Mouse (Mus musculus): Measurements from ENCODE around the gene Dscaml1.

Dscaml1 gene

DNA sequence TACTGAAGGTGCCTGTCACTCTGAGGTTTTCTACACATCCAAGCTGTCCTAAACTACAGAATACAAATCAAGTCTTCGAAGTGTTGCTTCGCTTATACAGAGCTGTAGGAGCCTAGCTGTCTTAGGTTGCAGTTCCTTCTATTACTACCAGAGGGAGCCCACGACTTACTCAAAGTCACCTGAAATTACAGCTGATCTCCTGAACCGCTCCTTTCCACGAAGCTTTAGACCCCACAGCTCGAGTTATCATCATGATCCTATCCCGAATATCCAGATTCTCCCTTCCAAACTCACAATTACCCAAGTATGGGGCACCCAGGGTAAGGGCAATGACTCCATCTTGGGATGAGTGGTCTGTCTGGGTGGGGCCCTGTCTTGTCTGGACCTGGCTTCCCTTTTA is 14.6 kb upstream of the Dscaml1 start:
- DNase-seq (ENCODE audit: low spot score in 2 of 2) = peak in 1 of 2 experiments; percentile 47

DNA sequence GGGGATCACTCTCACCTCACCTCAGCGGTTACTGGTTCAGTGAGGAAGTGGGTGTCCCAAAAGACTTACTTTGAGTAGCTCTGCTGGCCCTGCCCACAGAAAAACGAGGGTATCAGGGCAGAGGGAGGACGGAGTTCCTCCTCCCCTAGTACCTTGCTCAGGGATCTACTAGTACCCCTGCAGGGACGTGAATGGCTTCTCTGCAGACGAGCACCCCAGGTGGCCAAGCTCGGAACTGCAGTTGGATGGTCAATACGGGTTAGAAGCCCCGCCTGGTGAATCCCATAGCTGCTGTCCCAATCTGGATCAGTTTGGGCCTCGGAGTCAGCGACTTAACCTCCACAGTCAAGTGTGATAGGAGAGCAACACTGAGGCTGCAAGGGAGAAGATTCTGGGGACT is 14.1 kb upstream of the Dscaml1 start:
- DNase-seq (ENCODE audit: low spot score in 2 of 2) = peak; percentile 94 to 97

- DNase-seq (ENCODE audit: low spot score in 2 of 2) = no peak
These were observed 13.5 kb upstream of the Dscaml1 start for GRCm38 (mm10) chr9:45412700-45413477.

DNA sequence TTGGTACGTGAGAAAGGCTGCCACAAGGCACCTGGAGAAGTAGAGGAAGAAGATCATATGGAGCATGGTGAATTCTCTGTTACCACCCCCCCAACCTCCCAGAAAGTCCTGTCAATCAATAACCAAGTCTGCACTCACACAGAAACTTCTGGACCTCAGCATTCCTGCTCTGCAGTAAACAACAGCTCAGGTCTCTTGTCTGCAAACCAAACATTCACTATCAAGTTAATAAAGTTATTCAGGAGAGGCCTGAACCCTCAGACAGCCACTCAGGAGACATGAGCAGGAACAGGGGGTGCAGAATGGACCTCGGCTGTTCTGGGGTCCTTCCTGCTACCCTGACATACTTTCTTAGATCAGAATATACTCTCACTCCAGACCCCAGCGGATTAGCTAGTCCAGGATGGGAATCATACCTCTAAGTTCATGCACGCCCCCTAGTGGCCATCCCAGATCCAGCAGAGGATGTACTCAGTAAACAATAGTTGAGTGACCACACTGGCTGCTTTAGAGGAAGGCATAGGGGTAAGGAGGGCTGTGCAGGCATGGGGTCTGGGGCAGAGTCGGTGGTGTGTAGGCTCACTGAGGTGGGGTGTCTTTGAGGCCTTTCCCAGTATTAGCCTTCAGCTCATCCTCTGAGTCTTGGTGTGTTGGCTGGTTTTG is 12.8 kb upstream of the Dscaml1 start:
- peak in 1 of 2 experiments; percentile 65 for DNase-seq (ENCODE audit: low spot score in 2 of 2)

DNA sequence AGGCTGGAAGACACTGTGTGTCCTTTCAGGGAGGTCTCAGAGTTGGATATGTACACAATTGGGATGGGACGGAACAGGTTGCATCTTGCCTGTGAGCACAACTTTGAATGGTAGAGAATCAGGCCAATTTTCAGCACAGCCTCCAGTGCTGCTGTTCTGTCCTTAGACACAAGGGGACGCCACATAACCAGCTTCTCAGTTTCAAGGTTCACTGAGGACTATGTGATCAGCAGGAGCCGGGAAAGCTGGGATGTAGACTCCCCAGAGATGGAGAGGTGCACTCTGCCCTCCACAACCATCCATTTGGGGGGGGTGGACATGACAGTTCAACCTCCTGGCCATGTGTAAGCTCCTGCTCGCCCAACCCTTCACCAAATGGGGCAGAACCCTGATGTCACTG is 10.5 kb upstream of the Dscaml1 start:
- DNase-seq (ENCODE audit: low spot score in 2 of 2) = peak; percentile 61 to 85

GRCm38 (mm10) chr9:45417245-45417644 is 9.2 kb upstream of the Dscaml1 start:
- DNase-seq (ENCODE audit: low spot score in 2 of 2) = peak in 1 of 2 experiments; percentile 66

DNA sequence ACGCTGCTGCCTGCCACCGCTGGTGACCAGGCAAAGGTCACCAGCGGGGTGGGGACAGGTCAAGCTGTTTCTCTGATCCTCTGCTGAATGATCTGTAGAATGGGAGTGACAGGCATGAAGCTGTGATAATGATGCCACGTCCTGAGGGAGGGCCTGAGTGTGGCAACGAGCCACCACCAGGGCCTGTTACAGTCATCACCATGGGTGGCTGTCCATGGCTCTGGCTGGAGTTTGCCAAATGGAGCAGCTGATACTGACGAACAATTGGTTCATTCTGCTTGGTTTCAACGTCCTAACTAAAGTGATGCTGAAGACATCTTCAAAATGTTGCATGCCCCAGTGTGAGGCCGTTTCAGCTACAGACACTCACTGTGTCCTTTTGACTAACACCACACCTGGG is 8.2 kb upstream of the Dscaml1 start:
- DNase-seq (ENCODE audit: low spot score in 2 of 2) = no peak

DNA sequence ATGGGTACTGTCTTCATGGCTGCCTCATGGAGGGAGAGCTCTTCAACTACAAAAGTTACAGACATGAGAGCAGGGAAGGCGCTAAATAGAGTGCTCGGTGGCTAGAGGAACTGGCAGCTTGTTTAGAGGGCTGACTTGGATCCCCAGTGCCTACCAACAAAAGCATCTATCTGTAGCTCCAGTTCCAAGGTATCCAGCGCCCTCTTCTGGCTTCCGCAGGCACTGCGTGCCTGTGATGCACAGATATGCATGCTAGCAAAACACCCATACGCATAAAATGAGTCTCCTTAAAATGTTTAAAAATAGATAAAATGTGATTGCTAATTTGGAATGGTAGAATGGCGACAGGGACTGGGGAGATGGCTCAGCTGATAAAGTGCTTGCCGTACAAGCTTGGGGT is 5.2 kb upstream of the Dscaml1 start:
- DNase-seq (ENCODE audit: low spot score in 2 of 2) = peak in 1 of 2 experiments; percentile 60

DNA sequence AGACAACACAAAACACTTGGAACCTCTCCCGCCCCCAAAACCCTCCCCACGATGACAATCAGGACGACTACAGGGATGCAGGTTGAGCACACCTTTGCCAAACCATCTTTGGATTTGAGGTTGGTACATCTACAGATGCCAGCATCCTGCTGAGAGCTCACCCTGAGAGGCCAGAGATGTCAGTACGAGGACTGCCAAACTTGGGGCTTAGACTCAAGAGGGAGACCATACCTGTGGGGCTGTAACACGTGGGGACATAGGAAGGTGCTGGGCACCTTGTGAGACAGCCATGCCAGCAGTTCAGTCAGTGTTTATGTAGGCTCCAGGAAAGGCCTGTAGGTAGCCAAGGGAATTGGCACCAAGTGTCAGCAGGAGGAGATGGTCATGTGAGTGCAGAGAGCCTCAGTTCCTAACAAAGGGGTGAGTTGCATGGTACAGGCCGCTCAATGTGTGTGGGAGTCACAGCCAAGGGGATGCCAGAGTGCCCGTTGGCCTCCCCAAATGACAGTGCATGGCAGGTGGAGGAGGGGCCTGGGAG is 3.6 kb upstream of the Dscaml1 start:
- no peak for DNase-seq (ENCODE audit: low spot score in 2 of 2)

GRCm38 (mm10) chr9:45429392-45429791 is 3.0 kb downstream of the Dscaml1 start:
- DNase-seq (ENCODE audit: low spot score in 2 of 2) = no peak

- peak in 1 of 2 experiments; percentile 37 for DNase-seq (ENCODE audit: low spot score in 2 of 2)
These were observed 3.7 kb downstream of the Dscaml1 start for GRCm38 (mm10) chr9:45429951-45430697.

- no peak for DNase-seq (ENCODE audit: low spot score in 2 of 2)
These were observed 4.2 kb downstream of the Dscaml1 start for GRCm38 (mm10) chr9:45430698-45430959.

DNA sequence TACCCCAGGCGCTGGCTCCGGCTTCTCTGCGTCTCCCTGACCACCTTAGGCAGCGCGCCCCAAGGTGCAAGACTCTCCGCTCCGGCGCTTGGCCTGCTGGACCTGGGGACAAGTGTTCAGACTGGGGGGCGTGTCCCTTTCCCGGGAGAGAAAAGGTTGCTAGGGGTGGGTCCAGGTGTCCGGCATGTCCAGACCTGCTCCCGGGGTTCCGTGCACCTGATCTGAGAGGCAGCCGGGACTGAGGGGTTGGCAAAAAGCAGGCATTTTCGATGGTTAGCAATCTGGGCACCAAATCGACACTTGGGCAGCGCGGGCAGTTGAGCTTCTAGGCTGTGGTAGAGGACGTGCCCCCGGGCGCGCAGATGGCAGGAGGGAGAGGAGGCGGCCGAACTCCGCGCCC is 4.7 kb downstream of the Dscaml1 start:
- no peak for DNase-seq (ENCODE audit: low spot score in 2 of 2)

DNA sequence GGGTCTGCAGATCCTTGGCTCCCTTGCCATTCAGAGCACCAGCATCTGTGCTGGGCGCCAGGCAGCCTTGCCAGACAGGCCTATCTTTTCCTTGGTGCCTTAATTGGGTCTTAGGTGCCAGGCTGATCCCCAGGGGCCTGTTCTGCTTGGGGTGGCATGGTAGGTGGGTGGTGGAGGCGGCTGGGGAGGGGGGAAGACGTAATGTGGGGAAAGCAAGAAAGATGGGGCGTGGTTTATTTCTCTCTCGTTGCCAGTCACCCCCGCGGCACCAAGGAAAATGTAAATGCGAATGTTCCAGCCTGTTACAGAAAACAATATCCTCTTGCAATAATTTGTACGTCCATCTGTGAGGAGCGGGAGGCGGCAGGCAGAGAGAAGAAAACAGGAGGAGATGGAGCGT is 6.2 kb downstream of the Dscaml1 start:
- DNase-seq (ENCODE audit: low spot score in 2 of 2) = no peak

- no peak for DNase-seq (ENCODE audit: low spot score in 2 of 2)
These were observed 6.7 kb downstream of the Dscaml1 start for GRCm38 (mm10) chr9:45433119-45433518.

DNA sequence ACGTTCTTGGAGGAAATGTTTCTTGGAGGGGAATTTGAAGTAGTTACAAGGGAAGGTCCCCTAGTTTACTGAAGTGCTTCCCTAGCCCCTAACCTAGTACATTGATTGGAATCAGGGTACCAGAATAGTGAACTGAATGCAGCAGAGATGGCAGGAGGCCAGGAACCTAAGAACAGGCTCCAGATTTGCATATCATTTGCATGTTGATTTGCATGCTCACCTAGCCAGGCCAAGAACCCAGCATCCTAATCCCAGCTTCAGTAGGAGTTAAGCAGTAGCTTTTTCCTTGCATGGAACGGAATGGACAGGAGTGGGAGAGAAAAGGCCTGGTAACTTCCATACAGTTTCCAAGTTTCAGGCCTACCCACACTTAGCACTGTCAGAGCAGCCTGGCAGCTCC is 7.7 kb downstream of the Dscaml1 start:
- DNase-seq (ENCODE audit: low spot score in 2 of 2) = no peak

DNA sequence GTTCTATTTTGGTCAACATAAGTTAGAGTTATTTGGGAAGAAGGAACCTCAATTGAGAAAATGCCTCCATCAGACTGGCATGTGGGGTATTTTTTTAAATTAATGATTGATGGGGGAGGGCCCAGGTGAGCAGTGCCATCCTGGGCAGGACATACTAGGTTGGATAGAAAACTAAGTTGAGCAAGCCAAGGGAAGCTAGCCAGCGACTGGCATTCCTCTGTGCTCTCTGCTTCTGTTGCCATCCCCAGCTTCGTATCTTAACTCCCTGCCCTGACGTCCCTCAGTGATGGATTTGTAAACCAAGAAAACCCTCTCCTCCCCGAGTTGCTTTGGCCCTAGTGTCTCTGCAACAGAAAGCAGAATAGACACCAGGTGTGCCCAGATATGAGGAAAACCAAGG is 12.6 kb downstream of the Dscaml1 start:
- DNase-seq (ENCODE audit: low spot score in 2 of 2) = no peak

GRCm38 (mm10) chr9:45440083-45440784 is 13.8 kb downstream of the Dscaml1 start:
- no peak for DNase-seq (ENCODE audit: low spot score in 2 of 2)

GRCm38 (mm10) chr9:45444251-45444798 is 17.9 kb downstream of the Dscaml1 start:
- no peak for DNase-seq (ENCODE audit: low spot score in 2 of 2)

GRCm38 (mm10) chr9:45449658-45450057 is 23.2 kb downstream of the Dscaml1 start:
- DNase-seq (ENCODE audit: low spot score in 2 of 2) = no peak

DNA sequence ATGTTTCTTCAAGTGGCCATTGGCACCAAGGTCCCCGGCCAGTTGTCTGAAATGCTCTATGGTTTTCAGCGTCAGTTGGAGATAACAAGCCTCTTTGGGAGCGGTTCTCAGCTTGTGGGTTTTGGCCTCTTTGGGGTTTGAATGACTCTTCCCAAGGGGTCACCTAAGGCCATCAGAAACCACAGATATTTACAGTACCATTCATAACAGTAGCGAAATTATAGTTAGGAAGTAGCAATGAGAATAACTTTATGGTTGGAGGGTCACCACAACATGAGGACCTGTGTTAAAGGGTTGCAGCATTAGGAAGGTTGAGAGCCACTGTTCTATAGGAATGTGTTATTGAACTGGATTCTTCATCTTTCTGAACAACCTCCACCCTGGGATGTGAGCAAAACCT is 24.9 kb downstream of the Dscaml1 start:
- no peak for DNase-seq (ENCODE audit: low spot score in 2 of 2)

GRCm38 (mm10) chr9:45454032-45454431 is 27.6 kb downstream of the Dscaml1 start:
- no peak for DNase-seq (ENCODE audit: low spot score in 2 of 2)
